Mouse (Mus musculus) lung, postnatal 0 days (tissue): ENCODE results near the gene Zfp219.

ENCODE experiments used
- CTCF ChIP-seq: IDR thresholded peaks from 2 replicates; pipeline ENCODE4 v1.5.1; 2016; ENCODE audit warnings: antibody characterized with exemption, mild to moderate bottlenecking
- EP300 ChIP-seq: IDR thresholded peaks from 2 replicates; pipeline ENCODE4 v1.6.1; 2016; ENCODE audit warnings: antibody characterized with exemption, mild to moderate bottlenecking, control low read depth

- TF ChIP-seq EP300 = no peak
- TF ChIP-seq CTCF = peak; percentile 100
These were observed 12.0 kb downstream of the Zfp219 start for GRCm38 (mm10) chr14:52008321-52009203.
